Mouse (Mus musculus) midbrain, embryonic 14.5 days (tissue): ENCODE data around the gene Tgfa. TPM values are rescaled to one million over a fixed set of nuclear protein-coding genes. Genes with fewer than 3 reads are reported as not detected.

Experiments
- ATAC-seq: fragments of 200-750 bp; cut with Nextera tagmentation; 2 replicates; pipeline ENCODE4 v1.8.0; 2017; ENCODE audit warnings: moderate number of reproducible peaks, moderate library complexity; ENCODE audit not compliant: low FRiP score, low TSS enrichment
- DNase-seq: peaks from one replicate; pipeline ENCODE4 v3.0.0-alpha.2; 2015
- H3K27ac ChIP-seq: fragments of 300-500 bp; sonication (generic); replicated peaks from 2 replicates; pipeline ENCODE4 v1.5.1; 2014; ENCODE audit warnings: mild to moderate bottlenecking, low read depth, low read length, moderate library complexity
- H3K27me3 ChIP-seq: fragments of 300-500 bp; sonication (generic); 2 replicates; pipeline ENCODE4 v1.6.1; 2014; ENCODE audit warnings: low read length, control low read depth, mixed read lengths; ENCODE audit not compliant: control insufficient read depth, insufficient read depth
- H3K36me3 ChIP-seq: fragments of 300-500 bp; sonication (generic); 2 replicates; pipeline ENCODE4 v1.6.1; 2014; ENCODE audit warnings: low read length, control low read depth; ENCODE audit not compliant: control insufficient read depth, insufficient read depth
- H3K4me1 ChIP-seq: fragments of 300-500 bp; sonication (generic); 2 replicates; pipeline ENCODE4 v1.6.1; 2014; ENCODE audit warnings: mild to moderate bottlenecking, antibody characterized with exemption, low read length, control low read depth; ENCODE audit not compliant: control insufficient read depth, insufficient read depth
- H3K4me2 ChIP-seq: fragments of 300-500 bp; sonication (generic); 2 replicates; pipeline ENCODE4 v1.6.1; 2014; ENCODE audit warnings: mild to moderate bottlenecking, low read length, moderate library complexity
- H3K4me3 ChIP-seq: fragments of 300-500 bp; sonication (generic); replicated peaks from 2 replicates; pipeline ENCODE4 v1.5.1; 2014; ENCODE audit warnings: low read depth, low read length
- H3K9ac ChIP-seq: fragments of 300-500 bp; sonication (generic); replicated peaks from 2 replicates; pipeline ENCODE4 v1.6.1; 2014; ENCODE audit warnings: mild to moderate bottlenecking, low read length, moderate library complexity
- H3K9me3 ChIP-seq: fragments of 300-500 bp; sonication (generic); 2 replicates; pipeline ENCODE4 v1.6.1; 2016; ENCODE audit warnings: low read length, control low read depth, mixed read lengths; ENCODE audit not compliant: control insufficient read depth
- WGBS: fragments of 180-500 bp; shearing (Covaris S2); extraction: QIAGEN DNeasy Blood & Tissue Kit; methylation state at CpG from one replicate; pipeline ENCODE4 v1.1.7; 2014; 5-methylcytosine and 5-hydroxymethylcytosine counted together
- polyA plus RNA-seq: library from polyadenylated mRNA; unstranded; fragments of >200 nt; fragmentation: Nextera tagmentation; extraction: Ambion mirVana; gene quantifications from 2 replicates; pipeline ENCODE4 v1.2.1, GENCODE M21; 2014

The Tgfa gene
- polyA plus RNA-seq, 1 experiment from 2014 or later = 9.7 TPM

DNA sequence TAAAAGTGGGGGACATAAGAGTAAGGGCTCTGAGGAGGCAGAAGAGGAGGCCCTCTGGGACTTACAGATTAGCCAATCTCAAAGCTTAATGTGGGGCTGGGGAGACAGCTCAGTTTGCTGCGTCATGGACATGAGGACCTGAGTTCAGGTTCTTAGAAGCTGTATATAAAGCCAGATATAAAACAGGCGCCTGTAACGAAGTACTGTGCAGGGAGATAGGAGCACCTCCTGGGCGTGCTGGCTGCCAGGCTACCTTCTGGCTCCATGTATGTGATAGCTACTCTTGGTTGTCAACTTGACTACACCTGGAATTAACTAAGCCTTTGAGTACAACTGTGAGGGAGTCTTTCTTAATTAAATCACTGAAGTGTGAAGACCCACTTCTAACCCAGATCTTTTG, 110.7 kb downstream of the Tgfa start:
- Histone ChIP-seq H3K9me3 (no peaks in the 10 kb centered on the region), H3K4me3 (no peak overlapping the region), H3K27ac (no peak overlapping the region), H3K4me2 (no peak overlapping the region), H3K36me3 (no peaks in the 10 kb centered on the region), H3K27me3 (no peaks in the 10 kb centered on the region), H3K4me1 (no peaks in the 10 kb centered on the region), H3K9ac (no peak overlapping the region)
- DNase-seq = no peak
- no peak for ATAC-seq
- 86% methylated on average over 4 of the region's 4 CpGs for WGBS

DNA sequence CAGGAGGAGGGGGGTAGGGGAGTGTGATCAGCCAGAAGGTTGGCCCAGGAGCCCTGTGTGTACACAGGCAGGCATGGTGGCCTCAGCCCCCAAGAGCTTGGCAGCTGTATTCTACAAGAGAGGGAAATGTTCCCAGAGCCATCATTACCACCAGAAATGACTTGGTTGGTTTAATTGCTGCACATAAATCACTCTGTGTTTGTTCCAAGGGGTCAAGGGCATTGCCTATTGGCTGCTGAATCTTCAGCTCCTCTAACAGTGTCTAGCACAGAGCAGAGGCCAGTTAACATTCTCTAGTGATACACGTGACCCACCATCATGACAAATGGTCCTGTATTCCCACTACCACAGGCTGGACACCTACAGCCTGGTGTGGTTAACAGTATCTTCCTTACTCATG, 119.0 kb downstream of the Tgfa start:
- 84% methylated on average over 1 of the region's 1 CpGs for WGBS

DNA sequence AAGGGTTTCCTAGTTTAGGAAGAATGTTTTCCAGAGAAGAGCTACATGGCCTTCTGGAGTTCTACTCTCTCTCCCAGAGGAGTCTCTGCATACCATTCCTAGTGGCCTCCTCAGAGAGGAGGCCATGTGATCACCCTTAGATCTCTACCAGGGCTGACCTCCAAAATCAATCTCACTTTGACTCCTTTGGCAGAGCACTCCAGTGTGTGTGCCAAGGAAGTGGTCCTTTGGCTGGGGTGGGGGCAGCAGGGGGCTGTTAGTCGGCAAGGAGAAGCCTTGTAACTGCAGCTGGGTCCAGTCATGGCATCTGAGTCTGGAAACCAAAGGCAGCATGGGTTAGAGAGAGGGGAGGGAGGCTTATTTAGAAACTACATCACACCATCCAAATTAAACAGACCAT, 122.0 kb downstream of the Tgfa start:
- no peaks in the 10 kb centered on the region for H3K36me3 ChIP-seq
- no peaks in the 10 kb centered on the region for H3K9me3 ChIP-seq
- no peaks in the 10 kb centered on the region for H3K4me1 ChIP-seq
- no peak overlapping the region for H3K4me3 ChIP-seq
- ATAC-seq = no peak
- H3K27me3 ChIP-seq = no peaks in the 10 kb centered on the region
- WGBS = 58% methylated on average over 1 of the region's 1 CpGs
- DNase-seq = no peak
- no peak overlapping the region for H3K4me2 ChIP-seq
- H3K9ac ChIP-seq = no peak overlapping the region
- no peak overlapping the region for H3K27ac ChIP-seq

More for the DNA sequence above, 119.0 kb downstream of the Tgfa start:
- Histone ChIP-seq H3K4me1 (no peaks in the 10 kb centered on the region), H3K27ac (no peak overlapping the region), H3K4me3 (no peak overlapping the region), H3K9ac (no peak overlapping the region), H3K9me3 (no peaks in the 10 kb centered on the region), H3K27me3 (no peaks in the 10 kb centered on the region), H3K36me3 (no peaks in the 10 kb centered on the region), H3K4me2 (no peak overlapping the region)
- no peak for DNase-seq
- no peak for ATAC-seq

DNA sequence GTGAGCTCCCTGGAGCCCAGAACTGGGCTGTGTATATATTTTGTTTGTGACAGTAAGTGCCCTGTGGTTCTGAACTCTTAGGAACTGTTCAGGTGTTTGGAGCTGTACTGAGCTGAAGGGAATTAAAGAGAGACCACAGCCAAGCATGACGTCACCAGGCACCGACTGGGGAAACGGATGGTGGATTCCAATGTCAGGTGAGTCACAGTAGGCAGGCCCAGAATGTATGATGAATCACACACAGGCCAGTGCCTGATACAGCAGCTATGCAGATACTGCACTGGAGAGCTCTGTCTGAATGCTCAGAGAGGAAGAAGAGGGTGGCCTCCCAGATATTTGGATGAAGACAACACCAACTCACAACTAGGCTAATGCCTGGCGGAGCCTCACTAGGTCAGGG, 123.8 kb downstream of the Tgfa start:
- Histone ChIP-seq H3K36me3 (no peaks in the 10 kb centered on the region), H3K27ac (no peak overlapping the region), H3K9me3 (no peaks in the 10 kb centered on the region), H3K9ac (no peak overlapping the region), H3K27me3 (no peaks in the 10 kb centered on the region), H3K4me1 (no peaks in the 10 kb centered on the region), H3K4me3 (no peak overlapping the region), H3K4me2 (no peak overlapping the region)
- no peak for DNase-seq
- ATAC-seq = no peak
- WGBS = 90% methylated on average over 4 of the region's 4 CpGs

DNA sequence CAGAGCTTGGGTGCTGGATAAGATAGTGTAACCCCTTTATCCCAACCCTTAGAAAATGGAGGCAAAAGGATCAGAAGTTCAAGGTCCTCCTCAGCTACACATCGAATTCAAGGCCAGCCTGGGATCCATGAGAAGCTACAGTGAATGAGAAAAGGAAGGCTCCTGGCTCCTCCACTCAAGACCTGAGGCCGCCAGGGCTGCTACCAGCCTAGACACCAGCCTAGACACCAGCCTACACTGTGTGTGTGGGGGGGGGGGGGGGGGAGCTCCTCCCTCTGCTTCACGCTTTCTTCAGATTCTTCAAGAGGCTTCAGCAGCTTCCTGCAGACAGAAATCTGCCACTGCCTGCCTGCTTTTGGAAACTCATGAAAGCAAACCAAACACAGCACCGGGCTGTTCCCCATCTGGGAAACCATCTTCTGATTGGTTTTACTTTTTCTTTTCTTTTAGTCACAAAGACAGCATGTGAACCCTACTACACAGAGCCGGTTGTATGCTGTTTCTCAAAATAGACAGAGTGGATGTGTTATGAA, 127.1 kb downstream of the Tgfa start:
- Histone ChIP-seq H3K4me1 (no peaks in the 10 kb centered on the region), H3K9me3 (no peaks in the 10 kb centered on the region), H3K4me2 (no peak overlapping the region), H3K9ac (no peak overlapping the region), H3K36me3 (no peaks in the 10 kb centered on the region), H3K27me3 (no peaks in the 10 kb centered on the region), H3K4me3 (no peak overlapping the region), H3K27ac (no peak overlapping the region)
- ATAC-seq = no peak
- WGBS = 93% methylated on average over 5 of the region's 5 CpGs
- DNase-seq = no peak

DNA sequence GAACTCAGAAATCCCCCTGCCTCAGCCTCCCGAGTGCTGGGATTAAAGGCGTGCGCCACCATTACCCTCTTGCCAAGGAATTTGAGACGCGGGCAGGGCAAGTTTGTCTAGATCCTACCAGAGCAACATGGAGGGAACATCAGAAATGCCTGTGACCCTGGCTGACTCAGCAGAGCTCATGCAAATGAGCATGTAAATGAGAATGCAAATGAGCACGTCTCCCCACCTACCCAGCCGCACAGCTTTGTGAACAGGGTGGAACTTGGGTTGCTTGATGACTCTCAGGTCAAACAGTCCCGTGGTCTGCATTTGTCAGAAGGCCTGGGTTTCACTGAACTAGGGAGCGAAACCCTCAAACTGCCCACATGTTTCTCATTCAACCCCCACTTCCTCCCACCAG, 128.0 kb downstream of the Tgfa start:
- Histone ChIP-seq H3K4me3 (no peak overlapping the region), H3K36me3 (no peaks in the 10 kb centered on the region), H3K27me3 (no peaks in the 10 kb centered on the region), H3K9me3 (no peaks in the 10 kb centered on the region), H3K9ac (no peak overlapping the region), H3K4me1 (no peaks in the 10 kb centered on the region), H3K4me2 (no peak overlapping the region), H3K27ac (no peak overlapping the region)
- WGBS = 85% methylated on average over 9 of the region's 9 CpGs
- no peak for ATAC-seq
- DNase-seq = no peak

DNA sequence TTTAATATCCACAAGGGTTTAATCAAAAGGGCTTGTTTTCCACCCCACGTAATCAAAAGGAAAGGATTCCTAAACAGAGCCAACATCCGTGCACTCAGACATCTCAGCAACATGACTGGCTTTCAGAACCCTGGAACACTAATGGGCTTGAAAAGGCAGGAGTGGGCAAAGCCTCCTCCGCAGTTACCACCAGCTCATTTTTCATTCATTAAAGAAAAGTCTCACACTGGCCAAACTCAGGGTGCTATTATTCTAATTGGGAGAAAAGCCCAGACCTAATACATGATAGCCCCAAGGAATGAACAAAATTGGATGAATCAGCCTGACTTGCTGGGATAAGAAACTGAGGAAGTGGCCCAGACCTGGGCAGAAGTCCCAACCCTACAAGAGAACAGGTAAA, 129.4 kb downstream of the Tgfa start:
- WGBS = 83% methylated on average over 3 of the region's 3 CpGs
- ATAC-seq (no peak), DNase-seq (no peak)
- Histone ChIP-seq H3K4me3 (no peak overlapping the region), H3K9me3 (no peaks in the 10 kb centered on the region), H3K27ac (no peak overlapping the region), H3K27me3 (no peaks in the 10 kb centered on the region), H3K9ac (no peak overlapping the region), H3K4me1 (no peaks in the 10 kb centered on the region), H3K4me2 (no peak overlapping the region), H3K36me3 (no peaks in the 10 kb centered on the region)

Other genes with a start within 250 kb of the Tgfa start
- 48.8 and 58.5 TPM in 2 replicates for gene Dusp11, start 233.6 kb upstream of the Tgfa start, polyA plus RNA-seq
- not detected in 2 replicates for gene Figla, start 179.1 kb upstream of the Tgfa start, polyA plus RNA-seq
- 117 and 136 TPM in 2 replicates for gene Add2, start 166.5 kb upstream of the Tgfa start, polyA plus RNA-seq
- gene Fam136a, start 170.4 kb downstream of the Tgfa start, polyA plus RNA-seq = 124 and 130 TPM in 2 replicates
- gene Snrpg, start 176.1 kb downstream of the Tgfa start, polyA plus RNA-seq = 480 and 559 TPM in 2 replicates
- gene Pcyox1, start 201.9 kb downstream of the Tgfa start, polyA plus RNA-seq = 68.7 and 109 TPM in 2 replicates
- 317 and 387 TPM in 2 replicates for gene Tia1, start 209.0 kb downstream of the Tgfa start, polyA plus RNA-seq
- not detected in 2 replicates for gene Gm44790, start 231.4 kb downstream of the Tgfa start, polyA plus RNA-seq
- gene C87436, start 243.2 kb downstream of the Tgfa start, polyA plus RNA-seq = 22.8 and 25.5 TPM in 2 replicates